Mouse (Mus musculus) left cerebral cortex, postnatal 4 days (tissue): ENCODE results near the gene Tspan4. TPM values are rescaled to one million over a fixed set of nuclear protein-coding genes. Genes with fewer than 3 reads are reported as not detected.
A peak's percentile ranks its signal among the peaks of the same experiment; 100 is the strongest.

Experiments
- DNase-seq: peaks from one replicate; pipeline ENCODE4 v3.0.0-alpha.2; 2022
- intact Hi-C: fragments of 180-260 bp; cut with DNase I; formaldehyde crosslinking; loops from one replicate; pipeline ENCODE4 v1.15.1; 2025
- total RNA-seq, 2 experiments: library from RNA; stranded (reverse); gene quantifications; 2 replicates each; pipeline ENCODE4 v1.2.3; 2021

Gene Tspan4
- total RNA-seq, 2 experiments from 2014 or later, result 33.5 to 35.9 TPM

- DNase-seq, result no peak
- intact Hi-C loops, result no loop called here
Observed at GRCm38 (mm10) chr7:141460001-141460390, 15.0 kb upstream of the Tspan4 start.

GRCm38 (mm10) chr7:141460391-141461113 is 14.5 kb upstream of the Tspan4 start, which contains the start of gene Cracr2b:
Gene Cracr2b, plus strand, starts transcription at chr7:141461094.
- intact Hi-C loops, result no loop called here
- no peak for DNase-seq

- no peak for DNase-seq
- intact Hi-C loops, result no loop called here
Observed at GRCm38 (mm10) chr7:141461521-141462332, 13.3 kb upstream of the Tspan4 start.

GRCm38 (mm10) chr7:141462333-141462821 is 12.7 kb upstream of the Tspan4 start:
- DNase-seq, result no peak

GRCm38 (mm10) chr7:141463824-141464602 is 11.0 kb upstream of the Tspan4 start:
- DNase-seq, result no peak
- intact Hi-C loops, result no loop called here

More at GRCm38 (mm10) chr7:141462333-141462821, 12.7 kb upstream of the Tspan4 start:
- intact Hi-C loops, result no loop called here

- intact Hi-C loops, result no loop called here
- DNase-seq, result no peak
Observed at GRCm38 (mm10) chr7:141464603-141465201, 10.3 kb upstream of the Tspan4 start.

- no peak for DNase-seq
- intact Hi-C loops, result no loop called here
Observed at GRCm38 (mm10) chr7:141465388-141466044, 9.5 kb upstream of the Tspan4 start.

- no peak for DNase-seq
- intact Hi-C loops, result no loop called here
Observed at GRCm38 (mm10) chr7:141466045-141466394, 9.0 kb upstream of the Tspan4 start.

GRCm38 (mm10) chr7:141466607-141467148 is 8.4 kb upstream of the Tspan4 start:
- intact Hi-C loops, result no loop called here
- DNase-seq, result no peak

GRCm38 (mm10) chr7:141467230-141468030 is 7.6 kb upstream of the Tspan4 start, which contains the start of gene Cd151:
Gene Cd151, plus strand, starts transcription at chr7:141467392.
- DNase-seq, result peak; percentile 62
- intact Hi-C loops, result no loop called here

GRCm38 (mm10) chr7:141468164-141468521 is 6.9 kb upstream of the Tspan4 start:
- intact Hi-C loops, result no loop called here
- no peak for DNase-seq

GRCm38 (mm10) chr7:141468522-141469211 is 6.4 kb upstream of the Tspan4 start:
- intact Hi-C loops, result no loop called here
- DNase-seq, result peak; percentile 59

- intact Hi-C loops, result no loop called here
- DNase-seq, result no peak
Observed at GRCm38 (mm10) chr7:141469352-141469751, 5.7 kb upstream of the Tspan4 start.

GRCm38 (mm10) chr7:141469901-141470636 is 5.0 kb upstream of the Tspan4 start:
- no peak for DNase-seq
- intact Hi-C loops, result no loop called here

GRCm38 (mm10) chr7:141470637-141470944 is 4.4 kb upstream of the Tspan4 start:
- DNase-seq, result no peak
- intact Hi-C loops, result no loop called here

- intact Hi-C loops, result no loop called here
- no peak for DNase-seq
Observed at GRCm38 (mm10) chr7:141471236-141471635, 3.8 kb upstream of the Tspan4 start.

GRCm38 (mm10) chr7:141472226-141472625 is 2.8 kb upstream of the Tspan4 start:
- no peak for DNase-seq
- intact Hi-C loops, result no loop called here

GRCm38 (mm10) chr7:141472763-141473162 is 2.3 kb upstream of the Tspan4 start:
- DNase-seq, result no peak
- intact Hi-C loops, result no loop called here
